Mouse (Mus musculus) MEL (cell line): ENCODE measurements around the gene Rnf213.
A peak's percentile ranks its signal among the peaks of the same experiment; 100 is the strongest.

Experiments
- CTCF ChIP-seq, 3 experiments: IDR thresholded peaks in 2 of 3; conservative IDR thresholded peaks in 1 of 3; 2 replicates each; pipeline ENCODE4 v1.5.1; 2011 to 2012; ENCODE audit warnings: low read length in 3 of 3, low read depth in 2 of 3, mild to moderate bottlenecking in 2 of 3, improper control_type of control experiment in 1 of 3, inconsistent platforms in 1 of 3, mixed read lengths in 1 of 3, moderate library complexity in 1 of 3; ENCODE audit not compliant: control insufficient read depth in 1 of 3, insufficient read depth in 1 of 3, poor library complexity in 1 of 3, severe bottlenecking in 1 of 3
- GATA1 ChIP-seq: IDR thresholded peaks from 2 replicates; pipeline ENCODE4 v1.6.1; 2011; ENCODE audit warnings: low read depth, low read length, improper control_type of control experiment
- HCFC1 ChIP-seq: IDR thresholded peaks from 2 replicates; pipeline ENCODE4 v1.6.1; 2012; ENCODE audit warnings: low read depth, mild to moderate bottlenecking, inconsistent platforms, low read length, improper control_type of control experiment, moderate library complexity
- MAFK ChIP-seq: IDR thresholded peaks from 2 replicates; pipeline ENCODE4 v1.6.1; 2011; ENCODE audit warnings: low read depth, mild to moderate bottlenecking, low read length, improper control_type of control experiment, borderline replicate concordance
- MXI1 ChIP-seq: IDR thresholded peaks from 2 replicates; pipeline ENCODE4 v1.6.1; 2011; ENCODE audit warnings: mild to moderate bottlenecking, low read depth, low read length, improper control_type of control experiment
- POLR2A ChIP-seq, 2 experiments: IDR thresholded peaks; 2 replicates each; pipeline ENCODE4 v1.6.1; 2011 to 2012; ENCODE audit warnings: low read length in 2 of 2, mild to moderate bottlenecking in 2 of 2, control low read depth in 1 of 2, improper control_type of control experiment in 1 of 2, low read depth in 1 of 2, moderate library complexity in 1 of 2; ENCODE audit not compliant: control insufficient read depth in 1 of 2, insufficient read depth in 1 of 2, poor library complexity in 1 of 2
- SIN3A ChIP-seq: IDR thresholded peaks from 2 replicates; pipeline ENCODE4 v1.6.1; 2012; ENCODE audit warnings: low read length, improper control_type of control experiment, inconsistent platforms
- USF2 ChIP-seq, 2 experiments: IDR thresholded peaks; 2 replicates each; pipeline ENCODE4 v1.6.1; 2011 to 2012; ENCODE audit warnings: improper control_type of control experiment in 2 of 2, low read length in 2 of 2, borderline replicate concordance in 1 of 2, inconsistent platforms in 1 of 2, low read depth in 1 of 2, mild to moderate bottlenecking in 1 of 2; ENCODE audit not compliant: insufficient read depth in 1 of 2
- ZC3H11A ChIP-seq: IDR thresholded peaks from 2 replicates; pipeline ENCODE4 v1.6.1; 2012; ENCODE audit warnings: low read depth, mild to moderate bottlenecking, inconsistent platforms, low read length, improper control_type of control experiment

GRCm38 (mm10) chr11:119490861-119491689 lies 98.2 kb downstream of the Rnf213 start, which contains the start of gene Endov:
- TF ChIP-seq HCFC1: peak; percentile 91
- peak; percentile 64 for TF ChIP-seq ZC3H11A
- peak; percentile 69 to 92 (median 92) for TF ChIP-seq CTCF (IDR thresholded peaks at IDR 0.05 in 2 of 3, conservative IDR thresholded peaks at IDR 0.05 in 1 of 3; ENCODE audit: control insufficient read depth in 1 of 3, insufficient read depth in 1 of 3, low read depth in 2 of 3, low read length in 3 of 3, poor library complexity in 1 of 3, severe bottlenecking in 1 of 3)
- peak; percentile 86 to 96 for TF ChIP-seq POLR2A (IDR thresholded peaks at IDR 0.05; ENCODE audit: control insufficient read depth in 1 of 2, insufficient read depth in 1 of 2, low read depth in 1 of 2, low read length in 2 of 2, poor library complexity in 1 of 2)
- TF ChIP-seq SIN3A: peak; percentile 93
- TF ChIP-seq GATA1: no peak
- peak; percentile 86 for TF ChIP-seq MXI1
- no peak for TF ChIP-seq USF2 (IDR thresholded peaks at IDR 0.05; ENCODE audit: borderline replicate concordance in 1 of 2, insufficient read depth in 1 of 2, low read depth in 1 of 2, low read length in 2 of 2)
- no peak for TF ChIP-seq MAFK
